Mouse (Mus musculus) right cerebral cortex, postnatal 25 days (tissue): ENCODE measurements around the gene Terb2.
"Not testable (repeated sequence)": the region's sequence is repeated elsewhere in the genome, so short reads cannot be mapped to it uniquely, and the experiment has no call there.

Experiments
- DNase-seq: peaks from one replicate; pipeline ENCODE4 v3.0.0; 2022

Gene Terb2

DNA sequence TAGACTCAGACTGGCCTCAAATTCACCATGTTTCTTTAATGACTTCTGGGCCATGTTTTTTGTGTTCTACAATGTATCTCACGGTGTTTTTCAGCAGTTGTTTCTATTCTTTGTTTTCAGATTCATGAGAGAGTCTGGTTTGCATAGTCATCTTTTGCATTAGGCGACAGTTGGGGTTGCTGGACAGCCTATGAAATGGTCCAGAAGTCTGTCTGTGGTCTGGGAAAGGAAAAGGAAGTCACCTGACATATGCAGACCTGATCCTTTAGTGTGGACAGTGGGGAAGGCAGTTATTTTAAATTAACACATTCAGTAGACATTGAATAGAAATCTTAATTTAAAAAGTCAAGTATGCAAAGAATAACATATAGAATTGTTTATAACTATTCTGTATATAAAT is 23.5 kb upstream of the Terb2 start:
- no peak for DNase-seq

DNA sequence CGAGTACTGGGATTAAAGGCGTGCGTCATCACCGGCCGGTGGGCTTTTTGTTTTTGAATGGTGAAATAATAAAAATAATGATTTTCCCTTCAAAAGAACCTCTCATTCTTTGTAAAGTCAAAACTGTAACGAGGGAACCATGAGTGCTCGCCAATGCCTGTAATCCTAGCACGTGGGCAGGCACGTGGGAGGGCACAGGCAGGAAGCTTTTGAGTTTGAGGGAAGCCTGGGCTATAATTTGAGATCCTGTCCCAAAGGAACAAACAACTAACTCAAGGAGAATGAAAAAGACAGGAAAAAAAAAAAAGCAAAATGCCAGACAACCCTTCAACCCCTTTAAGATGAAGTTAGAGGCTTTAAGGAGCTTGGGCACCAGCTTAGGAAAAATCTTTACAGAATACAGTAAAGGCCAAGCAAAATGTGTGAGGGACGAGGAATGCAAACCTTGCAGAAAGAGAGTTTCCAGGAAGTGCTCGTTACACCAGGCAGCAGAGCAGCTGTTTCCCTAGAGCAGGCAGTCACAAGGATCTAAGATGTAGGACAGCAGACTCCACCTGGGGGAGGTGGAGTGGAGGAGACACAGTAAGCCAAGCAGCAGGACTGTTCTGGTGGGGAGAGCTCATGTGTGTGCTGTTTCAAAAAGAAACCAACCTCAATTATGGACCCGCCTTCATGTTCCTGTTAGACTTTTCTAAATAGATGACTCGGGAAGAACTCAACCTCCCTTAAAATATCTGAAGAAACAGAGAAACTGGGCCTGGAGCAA is 22.5 kb upstream of the Terb2 start:
- DNase-seq = peak; percentile 16

DNA sequence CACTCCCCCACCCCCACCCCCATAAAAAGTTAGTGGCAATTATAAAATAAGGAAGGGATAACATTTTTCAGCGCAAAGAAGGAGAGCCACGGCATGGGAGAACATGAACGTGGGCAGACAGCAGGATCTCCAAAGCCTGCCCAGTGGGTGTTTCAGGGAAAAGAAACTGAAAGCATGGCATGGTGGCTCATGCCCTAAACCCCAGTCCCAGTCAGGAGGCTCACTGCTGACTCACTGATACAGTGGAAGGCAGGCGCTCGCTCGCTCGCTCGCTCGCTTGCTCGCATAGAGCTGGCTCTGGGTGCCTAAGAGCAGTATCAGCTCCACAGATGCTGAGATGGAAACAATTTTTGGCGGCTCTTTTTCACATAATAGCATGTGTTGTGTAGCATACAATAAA is 21.8 kb upstream of the Terb2 start:
- DNase-seq = peak; percentile 9

DNA sequence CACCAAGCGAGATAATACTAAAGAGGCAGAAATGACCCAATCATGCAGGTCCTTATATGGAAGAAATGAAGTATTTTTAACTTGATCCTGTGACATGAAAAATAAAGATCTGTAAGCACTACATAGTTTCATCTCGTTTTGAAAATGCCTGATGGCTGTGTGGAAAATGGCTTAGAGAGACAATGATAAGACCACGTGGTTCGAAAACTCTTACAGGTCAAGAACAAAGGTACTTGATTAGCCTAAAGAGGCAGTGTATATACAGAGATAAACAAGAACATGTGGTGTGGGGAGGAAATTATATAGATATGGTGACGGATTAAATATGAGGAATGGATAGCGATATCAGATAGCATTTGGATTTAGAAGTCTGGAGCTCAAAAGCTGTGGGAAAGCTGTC is 14.8 kb upstream of the Terb2 start:
- no peak for DNase-seq

DNA sequence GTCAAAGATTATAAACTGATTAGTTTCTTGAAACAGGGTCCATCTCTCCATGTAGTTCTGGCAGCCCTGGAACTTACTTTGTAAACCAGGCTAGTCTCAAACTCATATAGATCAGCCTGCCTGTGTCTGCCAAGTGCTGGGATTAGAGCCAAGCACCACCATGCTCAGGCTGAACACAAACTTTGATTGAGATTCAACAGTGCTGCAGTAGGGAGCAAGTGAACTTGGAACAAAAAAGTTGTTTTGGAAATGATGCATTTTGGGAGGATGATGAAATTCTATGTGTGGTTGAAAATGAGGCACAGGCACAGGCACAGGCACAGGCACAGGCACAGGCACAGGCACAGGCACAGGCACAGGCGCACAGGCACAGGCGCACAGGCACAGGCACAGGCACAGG is 13.9 kb upstream of the Terb2 start:
- DNase-seq = no peak

DNA sequence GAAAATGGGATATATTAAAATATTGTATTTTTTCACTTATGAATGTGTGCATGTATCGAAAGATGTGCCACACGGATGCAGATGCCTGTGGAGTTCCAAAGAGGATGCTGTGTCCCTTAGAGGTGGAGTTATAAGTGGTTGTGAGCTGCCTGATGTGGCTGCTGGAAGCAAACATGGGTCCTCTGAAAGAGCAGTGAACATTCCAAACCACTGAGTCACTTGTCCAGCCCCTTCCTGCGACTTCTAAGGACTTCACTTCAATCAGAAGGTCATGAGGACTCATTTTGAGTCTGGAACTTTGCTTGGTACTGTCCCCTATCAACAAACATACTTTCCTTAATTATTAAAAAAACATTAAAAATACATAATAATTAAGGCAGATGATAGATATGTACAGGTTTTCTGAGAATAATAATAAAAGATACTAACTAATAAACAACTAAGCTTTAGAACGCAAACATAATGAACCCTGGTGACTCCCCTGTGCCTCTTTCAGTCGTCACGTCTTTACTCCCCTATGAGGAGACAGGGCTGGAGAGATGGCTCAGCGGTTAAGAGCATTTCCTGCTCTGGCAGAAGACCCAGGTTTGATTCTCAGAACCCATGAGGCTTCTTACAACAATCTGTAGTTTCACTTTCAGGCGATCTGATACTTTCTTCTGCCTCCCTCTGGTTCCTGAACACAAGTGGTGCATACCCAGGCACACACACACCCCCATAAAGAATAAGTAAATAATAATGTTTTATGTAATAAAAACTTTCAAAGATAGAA is 5.8 kb upstream of the Terb2 start:
- DNase-seq = no peak

DNA sequence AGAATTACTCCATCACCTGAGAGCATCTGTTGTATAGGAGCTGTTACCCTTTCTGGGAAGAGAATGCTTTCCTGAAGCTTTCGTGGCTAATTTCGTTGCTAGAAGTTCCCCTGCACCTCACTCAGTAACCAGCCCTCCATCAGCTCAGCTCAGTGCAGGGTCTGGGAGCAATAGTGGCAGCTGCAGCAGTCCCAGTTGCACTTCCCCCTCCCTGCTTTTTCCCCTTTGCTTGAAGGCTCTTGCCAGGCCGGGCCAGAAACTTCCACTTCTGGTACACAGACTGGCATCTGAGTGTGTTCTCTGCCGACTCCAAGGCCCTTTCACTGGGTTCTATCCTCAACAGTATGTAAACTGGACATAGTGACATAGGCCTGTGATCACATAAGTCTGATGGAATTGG is 986 bp upstream of the Terb2 start:
- DNase-seq = no peak

DNA sequence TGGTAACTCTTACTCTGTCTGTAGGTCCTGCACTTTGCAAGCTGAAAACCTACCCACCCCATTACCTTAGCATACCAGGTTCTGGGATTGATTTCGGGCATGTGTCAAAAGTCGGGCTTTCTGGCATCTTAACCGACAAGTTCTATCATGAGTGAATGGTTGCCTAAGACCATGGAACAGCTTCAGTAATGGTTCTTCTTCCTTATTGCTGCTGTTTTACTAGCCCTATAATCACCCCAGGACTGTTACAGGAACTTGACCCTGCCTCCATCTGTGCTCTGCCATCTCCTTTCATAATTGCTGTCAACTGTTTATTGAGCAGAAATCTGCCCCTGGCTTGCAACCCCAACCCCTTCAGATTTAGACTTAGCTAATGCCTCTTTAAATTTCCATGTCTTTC is 679 bp downstream of the Terb2 start:
- DNase-seq = no peak

DNA sequence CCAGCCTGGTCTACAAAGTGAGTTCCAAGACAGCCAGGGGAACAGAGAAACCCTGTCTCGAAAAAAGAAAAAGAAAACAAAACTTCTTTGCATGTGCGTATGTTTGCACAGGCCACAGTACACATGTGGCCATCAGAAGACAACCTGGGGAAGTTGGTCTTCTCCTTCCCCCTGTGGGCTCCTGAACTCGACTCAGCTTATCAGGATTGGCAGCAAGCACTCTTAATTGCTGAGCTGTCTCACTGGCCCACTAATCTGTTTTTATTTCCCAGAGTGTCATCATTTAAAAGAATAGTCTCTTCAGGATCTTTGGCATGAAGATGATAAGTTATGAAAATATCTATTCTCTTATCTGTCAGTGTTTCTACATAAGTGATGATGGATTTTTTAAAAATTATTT is 5.8 kb downstream of the Terb2 start:
- DNase-seq = no peak

DNA sequence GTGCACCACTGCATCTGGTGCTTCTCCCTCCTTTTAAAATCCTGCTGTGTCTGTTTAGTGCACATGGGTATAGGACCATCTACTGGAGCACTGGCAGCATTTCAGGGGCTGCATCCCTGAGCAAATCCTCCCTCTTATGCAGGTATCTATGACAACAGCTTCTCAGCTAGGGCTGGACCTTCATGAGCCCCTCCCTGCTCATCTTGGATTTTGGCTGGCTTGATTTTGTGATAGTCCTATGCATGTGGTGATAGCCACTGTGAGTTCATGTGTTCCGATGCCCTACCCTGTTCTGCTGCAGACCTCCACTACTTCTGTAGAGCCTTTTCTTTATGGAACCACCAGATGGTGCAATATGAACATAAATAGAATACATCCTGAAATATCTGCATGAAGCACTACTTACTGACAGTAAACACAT is 8.4 kb downstream of the Terb2 start:
- peak; percentile 6 for DNase-seq

DNA sequence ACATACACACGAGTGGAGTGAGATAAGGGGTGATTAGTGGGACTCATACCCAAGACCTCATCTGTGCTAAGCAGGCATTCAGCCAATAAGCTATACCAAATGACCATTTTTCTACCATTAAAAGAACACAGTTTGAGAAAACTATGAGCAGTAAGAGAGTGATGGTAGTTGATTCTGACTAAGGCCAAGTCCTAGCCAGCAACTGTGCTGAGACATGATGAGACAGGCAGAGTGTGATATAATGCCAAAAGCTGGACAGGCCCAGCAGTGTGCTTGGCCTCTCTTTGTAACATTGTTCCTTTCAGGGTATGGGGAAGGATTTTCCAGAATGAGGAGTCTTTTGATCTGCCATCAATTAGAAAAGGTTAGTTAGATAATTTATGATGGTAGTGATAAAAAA is 15.4 kb downstream of the Terb2 start:
- DNase-seq = no peak

DNA sequence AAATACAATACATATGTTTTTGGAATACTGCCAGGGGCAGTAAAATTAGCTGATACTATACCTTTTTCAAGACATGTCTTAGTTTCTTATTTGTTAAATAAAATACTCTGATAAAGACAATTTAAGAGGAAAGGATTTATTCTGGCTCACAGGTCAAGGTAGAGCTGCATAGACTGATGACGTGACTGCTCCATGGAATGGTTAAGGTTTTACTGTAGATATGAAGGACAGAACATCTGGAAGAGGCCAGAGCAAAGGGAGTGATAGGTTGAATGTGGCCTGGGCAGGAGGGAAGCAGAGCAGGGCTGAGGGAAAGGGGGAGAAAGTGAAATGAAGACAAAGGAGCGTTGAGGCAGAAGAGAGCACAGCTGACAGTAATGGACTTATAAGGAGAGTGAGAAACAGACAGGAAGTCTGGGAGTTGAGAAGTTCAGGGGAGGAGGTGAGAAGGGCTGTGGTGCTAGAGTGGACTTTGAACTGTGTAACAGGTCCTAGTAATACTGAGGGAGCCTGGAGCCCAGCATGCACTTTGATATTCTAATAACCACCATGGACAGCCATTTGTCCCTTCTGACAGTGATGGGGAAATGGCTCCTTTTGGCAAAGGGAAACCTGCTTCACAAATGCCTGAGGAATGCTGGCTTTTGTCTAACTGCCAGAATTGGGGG is 20.5 kb downstream of the Terb2 start:
- no peak for DNase-seq

DNA sequence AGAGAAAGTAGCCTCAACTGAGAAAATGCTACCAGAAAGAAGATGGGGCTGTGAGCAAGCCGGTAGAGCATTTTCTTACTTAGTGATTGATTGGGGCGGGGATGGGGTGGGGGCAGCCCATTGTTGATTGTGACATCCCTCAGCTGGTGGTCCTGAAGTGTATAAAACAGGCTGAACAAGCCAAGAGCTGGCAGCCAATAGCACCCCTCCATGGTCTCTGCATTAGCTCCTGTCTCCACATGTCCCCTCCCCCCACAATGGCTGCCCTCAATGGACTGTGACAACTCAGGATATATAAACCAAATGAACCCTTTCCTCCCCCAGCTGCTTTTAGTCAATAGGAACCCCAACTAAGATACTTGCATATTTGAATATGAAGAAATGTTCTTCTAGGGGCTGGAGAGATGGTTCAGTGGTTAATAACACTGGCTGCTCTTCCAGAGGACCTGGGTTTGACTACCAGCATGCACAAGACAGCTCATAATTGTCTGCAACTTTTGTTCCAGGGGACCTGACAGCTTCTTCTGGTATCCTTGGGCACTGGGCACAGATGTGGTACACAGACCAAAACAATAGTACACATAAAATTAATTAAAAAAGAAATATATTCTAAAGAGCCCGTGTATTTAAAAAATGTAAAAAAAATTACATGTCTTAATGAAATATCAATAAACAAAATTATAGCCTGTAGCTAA is 24.6 kb downstream of the Terb2 start:
- no peak for DNase-seq

DNA sequence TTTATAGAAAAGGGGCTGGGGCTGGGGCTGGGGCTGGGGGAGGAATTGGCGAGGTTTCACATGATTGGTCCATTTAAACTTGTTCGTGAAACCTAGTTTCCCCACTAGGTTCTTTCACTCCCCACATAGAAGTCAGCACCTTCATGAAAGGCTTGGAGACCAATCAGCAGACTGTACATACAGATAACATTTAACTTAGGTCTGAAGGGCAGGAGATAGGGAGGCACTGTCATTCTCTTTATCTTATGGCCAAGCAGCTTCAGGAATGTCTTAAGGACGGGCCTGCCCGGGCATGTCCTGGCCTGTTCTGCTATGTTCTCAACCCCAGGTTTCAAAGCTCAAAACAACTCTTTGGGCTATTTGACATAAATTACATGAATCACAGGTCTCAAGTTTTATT is 31.0 kb downstream of the Terb2 start:
- not testable (repeated sequence) for DNase-seq

DNA sequence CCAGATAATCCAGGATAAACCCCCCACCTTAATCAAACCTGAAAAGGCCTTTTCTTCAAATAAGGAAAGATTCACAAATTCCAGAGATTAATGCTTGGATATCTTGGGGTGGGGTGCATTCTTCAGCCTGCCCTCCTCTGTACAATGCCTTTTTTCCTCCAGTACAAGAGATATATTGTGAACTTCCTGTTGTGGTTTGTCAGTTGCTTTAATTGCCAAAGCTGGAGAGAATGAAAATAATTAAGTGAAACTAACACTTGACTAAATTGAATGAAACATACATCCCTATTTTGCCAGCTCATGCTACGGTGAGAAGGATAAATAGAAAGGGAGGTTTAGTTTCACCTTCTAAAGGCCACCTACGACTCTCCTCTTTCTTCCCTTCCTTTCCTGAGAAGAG is 32.2 kb downstream of the Terb2 start:
- no peak for DNase-seq

DNA sequence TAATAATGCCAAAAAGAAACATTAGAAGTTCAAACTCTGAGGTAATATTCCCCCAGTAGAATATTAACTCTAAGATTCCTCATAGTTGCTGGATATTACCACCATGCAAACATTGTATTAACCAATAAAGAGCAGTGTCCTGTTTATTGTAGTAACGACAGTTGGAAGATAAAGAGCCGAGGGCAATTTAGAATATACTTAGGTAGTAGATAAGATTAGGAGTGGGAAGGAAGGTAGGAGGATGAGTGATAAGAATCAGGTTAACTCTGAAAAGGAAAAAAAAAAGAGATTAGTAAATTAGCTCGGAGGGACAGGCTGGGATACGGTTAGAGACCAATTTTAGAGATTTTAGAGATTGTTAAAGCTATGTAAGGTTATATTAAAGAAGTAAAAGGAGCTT is 35.3 kb downstream of the Terb2 start:
- no peak for DNase-seq

DNA sequence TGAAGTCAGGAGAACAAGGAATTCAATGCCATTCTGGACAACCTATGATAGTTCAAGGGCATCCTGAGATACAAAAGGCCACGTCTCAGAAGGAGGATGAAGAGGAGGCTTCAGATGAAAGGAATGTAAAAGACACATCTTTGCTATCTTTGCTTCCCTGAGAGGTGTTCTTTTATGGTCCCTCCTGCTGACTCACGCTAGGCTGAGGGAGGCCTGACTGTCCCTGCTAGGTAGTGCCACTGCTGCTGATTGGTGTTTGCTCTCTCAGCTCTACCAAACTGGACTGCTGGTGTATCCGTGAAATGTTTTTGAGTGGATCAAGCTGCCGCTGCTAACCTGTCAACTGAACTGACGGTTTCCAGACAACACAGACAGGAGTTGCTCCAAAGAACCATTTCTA is 35.7 kb downstream of the Terb2 start:
- DNase-seq = no peak

DNA sequence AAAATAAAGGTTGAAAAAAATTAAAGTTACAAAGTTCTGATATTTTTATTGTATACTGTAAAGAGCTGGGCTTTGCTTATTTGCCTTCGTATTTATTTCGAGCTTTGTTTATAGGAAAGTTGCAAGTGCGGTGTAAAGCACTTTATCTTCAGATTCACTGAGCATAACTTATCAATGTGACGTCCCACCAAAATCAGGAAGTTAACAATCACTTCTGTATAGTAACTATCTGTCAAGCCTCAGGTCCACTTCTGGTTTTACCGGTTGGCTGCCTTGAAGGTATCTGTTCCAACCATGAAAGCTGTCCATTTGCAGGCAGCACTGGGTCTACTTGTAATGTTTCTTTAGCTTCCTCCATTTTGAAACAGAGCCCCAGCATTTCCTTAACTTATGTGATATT is 36.2 kb downstream of the Terb2 start:
- DNase-seq = no peak

DNA sequence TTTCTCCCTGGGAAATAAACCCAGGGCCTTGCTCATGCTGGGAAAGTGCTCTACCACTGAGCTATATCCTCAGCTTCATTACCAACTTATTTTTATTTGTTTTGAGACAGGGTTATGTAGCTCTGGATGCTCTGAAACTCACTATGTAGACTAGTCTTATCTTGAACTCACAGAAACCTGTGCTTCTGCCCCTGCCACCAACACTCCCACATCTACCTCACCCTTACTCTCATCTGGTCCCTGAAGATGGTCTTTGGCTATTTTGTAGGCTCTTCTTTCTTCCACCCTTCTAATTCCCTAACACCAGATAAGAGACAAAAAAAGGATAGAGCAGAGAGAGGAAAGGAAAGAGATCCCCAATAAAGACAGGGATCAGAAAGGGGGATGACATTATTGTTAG is 37.6 kb downstream of the Terb2 start:
- no peak for DNase-seq

DNA sequence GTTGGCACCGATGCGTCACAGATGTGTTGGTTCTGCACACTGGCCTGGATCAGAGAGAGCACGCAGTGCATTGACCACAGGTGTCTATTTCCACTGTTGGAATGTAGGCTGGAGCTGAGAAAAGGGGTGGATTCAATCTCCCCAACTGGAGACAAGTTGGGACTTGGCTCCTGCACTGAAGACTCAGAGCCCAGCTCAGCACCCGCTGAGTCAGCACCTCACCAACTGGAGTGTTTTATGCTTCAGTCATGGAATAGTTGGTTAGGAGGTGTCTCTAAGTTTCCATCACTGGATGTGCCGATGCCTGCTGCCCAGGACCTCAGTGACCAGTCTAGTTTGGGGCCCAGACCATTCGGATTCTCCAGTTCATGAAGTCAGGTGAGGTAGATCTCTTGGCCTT is 44.3 kb downstream of the Terb2 start:
- no peak for DNase-seq

DNA sequence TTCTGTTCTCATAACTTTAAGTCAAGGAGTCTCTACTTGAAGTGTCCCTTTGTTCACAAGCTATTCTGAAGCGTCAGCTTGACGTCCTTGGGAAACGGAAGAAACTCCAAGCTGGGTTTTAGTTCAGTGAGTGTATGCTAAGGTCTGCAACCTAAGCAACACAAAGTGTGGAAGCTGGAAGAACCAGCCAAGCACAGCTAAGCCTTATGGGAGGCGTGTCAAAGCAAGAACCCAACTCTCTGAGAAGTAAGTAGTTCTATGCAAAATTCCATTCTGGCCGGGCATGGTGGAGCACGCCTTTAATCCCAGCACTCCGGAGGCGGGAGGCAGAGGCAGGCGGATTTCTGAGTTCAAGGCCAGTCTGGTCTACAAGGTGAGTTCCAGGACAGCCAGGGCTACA is 45.5 kb downstream of the Terb2 start:
- no peak for DNase-seq

DNA sequence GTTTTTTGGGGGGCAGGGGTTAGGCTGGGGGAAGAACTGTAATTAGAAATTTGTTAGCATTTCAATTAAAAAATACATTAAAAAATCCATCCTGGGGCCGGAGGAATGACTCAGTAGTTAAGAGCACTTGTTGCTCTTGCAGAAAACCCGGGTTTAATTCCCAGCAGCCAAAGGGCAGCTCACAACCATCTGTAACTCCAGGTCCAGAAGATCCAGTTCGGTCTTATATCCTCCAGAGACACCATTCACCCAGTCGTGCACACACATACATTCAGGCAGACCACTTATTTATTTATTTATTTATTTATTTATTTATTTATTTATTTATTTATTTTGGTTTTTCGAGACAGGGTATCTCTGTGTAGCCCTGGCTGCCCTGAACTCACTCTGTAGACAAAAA is 47.3 kb downstream of the Terb2 start:
- no peak for DNase-seq

DNA sequence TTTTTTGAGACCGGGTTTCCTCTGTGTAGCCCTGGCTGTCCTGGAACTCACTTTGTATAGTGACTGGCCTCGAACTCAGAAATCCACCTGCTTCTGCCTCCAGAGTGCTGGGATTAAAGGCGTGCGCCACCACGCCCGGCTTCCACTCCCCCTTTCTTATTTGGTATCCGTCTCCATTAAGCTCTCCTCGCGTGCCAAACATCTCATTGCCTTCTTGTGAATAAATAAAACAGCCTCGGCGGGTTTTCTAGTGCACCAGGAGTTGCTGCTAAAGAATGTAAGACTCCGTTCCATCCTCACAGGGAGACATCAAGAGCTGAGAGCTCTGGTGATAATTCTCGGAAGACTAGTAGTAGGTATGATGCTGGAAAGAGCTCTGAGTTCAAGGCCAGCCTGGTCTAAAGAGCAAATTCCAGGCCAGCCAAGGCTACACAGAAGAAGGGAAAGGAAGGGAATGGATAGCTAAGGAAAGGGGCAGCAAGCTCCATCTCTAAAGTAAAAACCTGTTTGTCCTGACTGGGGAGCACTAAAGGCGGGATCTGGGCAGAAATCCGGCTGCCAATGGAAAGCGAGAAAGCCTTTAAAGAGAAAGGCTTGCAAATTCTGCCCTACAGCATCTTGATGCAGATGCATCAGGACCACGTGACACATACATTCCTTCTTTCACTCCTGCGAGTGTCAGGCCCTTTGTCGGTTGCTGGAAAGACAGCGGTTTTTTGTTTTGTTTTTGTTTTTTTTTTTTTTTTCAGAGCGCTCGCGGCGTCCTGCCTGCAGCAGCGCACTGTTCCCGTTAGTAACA is 47.9 kb downstream of the Terb2 start:
- DNase-seq = peak; percentile 28
